Mouse (Mus musculus) MEL (cell line): ENCODE data around the gene Supt16. TPM values are rescaled to one million over a fixed set of nuclear protein-coding genes. Genes with fewer than 3 reads are reported as not detected.

Experiments
- DNase-seq: peaks from one replicate; pipeline ENCODE4 v3.0.0; 2011; ENCODE audit warnings: low read depth, low spot score
- H3K27ac ChIP-seq: 2 replicates; pipeline ENCODE4 v1.5.1; 2012; ENCODE audit warnings: low read depth, mild to moderate bottlenecking, control low read depth, low read length, moderate library complexity; ENCODE audit not compliant: control insufficient read depth
- H3K27me3 ChIP-seq, 2 experiments: fragments of 150-350 bp in 1 of 2; sonication (generic) in 1 of 2; 2 replicates each; pipeline ENCODE4 v1.6.1; 2012; ENCODE audit warnings: low read length in 2 of 2, mild to moderate bottlenecking in 2 of 2, improper control_type of control experiment in 1 of 2, moderate library complexity in 1 of 2; ENCODE audit not compliant: insufficient read depth in 2 of 2, control insufficient read depth in 1 of 2
- H3K36me3 ChIP-seq, 2 experiments: 2 replicates each; pipeline ENCODE4 v1.6.1; 2012 to 2014; ENCODE audit warnings: low read length in 2 of 2, improper control_type of control experiment in 1 of 2, inconsistent platforms in 1 of 2, mild to moderate bottlenecking in 1 of 2; ENCODE audit not compliant: insufficient read depth in 2 of 2, control insufficient read depth in 1 of 2
- H3K4me1 ChIP-seq, 2 experiments: fragments of 150-350 bp in 1 of 2; sonication (generic) in 1 of 2; 2 replicates each; pipeline ENCODE4 v1.6.1; 2012; ENCODE audit warnings: low read length in 2 of 2, improper control_type of control experiment in 1 of 2, mild to moderate bottlenecking in 1 of 2; ENCODE audit not compliant: insufficient read depth in 2 of 2, control insufficient read depth in 1 of 2
- H3K4me3 ChIP-seq, 2 experiments: fragments of 150-350 bp in 1 of 2; sonication (generic) in 1 of 2; 2 replicates each; pipeline ENCODE4 v1.5.1; 2012; ENCODE audit warnings: low read depth in 2 of 2, low read length in 2 of 2, mild to moderate bottlenecking in 2 of 2, moderate library complexity in 2 of 2, control low read depth in 1 of 2, improper control_type of control experiment in 1 of 2; ENCODE audit not compliant: control insufficient read depth in 1 of 2, insufficient read depth in 1 of 2
- H3K79me2 ChIP-seq: 2 replicates; pipeline ENCODE4 v1.6.1; 2012; ENCODE audit warnings: mild to moderate bottlenecking, low read length, moderate library complexity; ENCODE audit not compliant: control insufficient read depth, poor library complexity, insufficient read depth
- H3K9ac ChIP-seq: 2 replicates; pipeline ENCODE4 v1.6.1; 2012; ENCODE audit warnings: low read depth, mild to moderate bottlenecking, control low read depth, low read length, moderate library complexity; ENCODE audit not compliant: control insufficient read depth, poor library complexity, severe bottlenecking
- H3K9me3 ChIP-seq: fragments of 150-350 bp; sonication (generic); replicated peaks from 2 replicates; pipeline ENCODE4 v1.6.1; 2012; ENCODE audit warnings: mild to moderate bottlenecking, low read length, improper control_type of control experiment, moderate library complexity; ENCODE audit not compliant: insufficient read depth
- BHLHE40 ChIP-seq: IDR thresholded peaks from 2 replicates; pipeline ENCODE4 v1.6.1; 2012; ENCODE audit warnings: low read depth, mild to moderate bottlenecking, inconsistent platforms, low read length, improper control_type of control experiment, borderline replicate concordance
- CHD2 ChIP-seq: IDR thresholded peaks from 2 replicates; pipeline ENCODE4 v1.6.1; 2011; ENCODE audit warnings: low read length, improper control_type of control experiment
- GABPA ChIP-seq: IDR thresholded peaks from 2 replicates; pipeline ENCODE4 v1.6.1; 2012; ENCODE audit warnings: low read depth, mild to moderate bottlenecking, inconsistent platforms, low read length, improper control_type of control experiment, moderate library complexity
- HCFC1 ChIP-seq: IDR thresholded peaks from 2 replicates; pipeline ENCODE4 v1.6.1; 2012; ENCODE audit warnings: low read depth, mild to moderate bottlenecking, inconsistent platforms, low read length, improper control_type of control experiment, moderate library complexity
- MAX ChIP-seq: IDR thresholded peaks from 2 replicates; pipeline ENCODE4 v1.6.1; 2011; ENCODE audit warnings: low read length, improper control_type of control experiment
- MAZ ChIP-seq: IDR thresholded peaks from 2 replicates; pipeline ENCODE4 v1.6.1; 2012; ENCODE audit warnings: low read depth, mild to moderate bottlenecking, inconsistent platforms, low read length, improper control_type of control experiment
- MXI1 ChIP-seq: IDR thresholded peaks from 2 replicates; pipeline ENCODE4 v1.6.1; 2011; ENCODE audit warnings: mild to moderate bottlenecking, low read depth, low read length, improper control_type of control experiment
- MYB ChIP-seq: IDR thresholded peaks from 2 replicates; pipeline ENCODE4 v1.6.1; 2011; ENCODE audit warnings: mild to moderate bottlenecking, low read depth, low read length, improper control_type of control experiment
- MYC ChIP-seq: IDR thresholded peaks from 2 replicates; pipeline ENCODE4 v1.6.1; 2011; ENCODE audit warnings: low read depth, mild to moderate bottlenecking, low read length, improper control_type of control experiment, moderate library complexity
- NELFE ChIP-seq: IDR thresholded peaks from 2 replicates; pipeline ENCODE4 v1.6.1; 2011; ENCODE audit warnings: low read depth, low read length, improper control_type of control experiment
- POLR2A ChIP-seq, 2 experiments: IDR thresholded peaks; 2 replicates each; pipeline ENCODE4 v1.6.1; 2011 to 2012; ENCODE audit warnings: low read length in 2 of 2, mild to moderate bottlenecking in 2 of 2, control low read depth in 1 of 2, improper control_type of control experiment in 1 of 2, low read depth in 1 of 2, moderate library complexity in 1 of 2; ENCODE audit not compliant: control insufficient read depth in 1 of 2, insufficient read depth in 1 of 2, poor library complexity in 1 of 2
- POLR2AphosphoS2 ChIP-seq: IDR thresholded peaks from 2 replicates; pipeline ENCODE4 v1.6.1; 2011; ENCODE audit warnings: low read length, improper control_type of control experiment
- POLR2AphosphoS5 ChIP-seq: IDR thresholded peaks from 2 replicates; pipeline ENCODE4 v1.6.1; 2012; ENCODE audit warnings: low read depth, borderline replicate concordance, mild to moderate bottlenecking, inconsistent platforms, low read length, moderate library complexity, mixed read lengths
- RAD21 ChIP-seq: IDR thresholded peaks from 2 replicates; pipeline ENCODE4 v1.6.1; 2011; ENCODE audit warnings: mild to moderate bottlenecking, low read depth, low read length, improper control_type of control experiment
- RCOR1 ChIP-seq: IDR thresholded peaks from 2 replicates; pipeline ENCODE4 v1.6.1; 2012; ENCODE audit warnings: low read depth, mild to moderate bottlenecking, inconsistent platforms, low read length, improper control_type of control experiment
- SIN3A ChIP-seq: IDR thresholded peaks from 2 replicates; pipeline ENCODE4 v1.6.1; 2012; ENCODE audit warnings: low read length, improper control_type of control experiment, inconsistent platforms
- TAL1 ChIP-seq: IDR thresholded peaks from 2 replicates; pipeline ENCODE4 v1.6.1; 2012; ENCODE audit warnings: mild to moderate bottlenecking, inconsistent platforms, low read length, moderate library complexity, mixed read lengths
- TCF12 ChIP-seq: IDR thresholded peaks from 2 replicates; pipeline ENCODE4 v1.6.1; 2014; ENCODE audit warnings: low read depth, mild to moderate bottlenecking, inconsistent platforms, low read length, improper control_type of control experiment, moderate library complexity
- ZC3H11A ChIP-seq: IDR thresholded peaks from 2 replicates; pipeline ENCODE4 v1.6.1; 2012; ENCODE audit warnings: low read depth, mild to moderate bottlenecking, inconsistent platforms, low read length, improper control_type of control experiment
- ZNF384 ChIP-seq: IDR thresholded peaks from 2 replicates; pipeline ENCODE4 v1.6.1; 2012; ENCODE audit warnings: low read depth, mild to moderate bottlenecking, inconsistent platforms, low read length, improper control_type of control experiment
- polyA plus RNA-seq, 2 experiments: library from polyadenylated mRNA; stranded (reverse) in 1 of 2; unstranded in 1 of 2; fragments of >175 nt in 1 of 2; fragments of >200 nt in 1 of 2; gene quantifications; 2 replicates each; pipeline versions ENCODE4 v1.2.1 to v1.2.4; 2012; ENCODE audit warnings: low replicate concordance in 2 of 2, low read depth in 1 of 2; ENCODE audit not compliant: insufficient read length in 2 of 2, insufficient read depth in 1 of 2, missing spikeins in 1 of 2
- total RNA-seq: library from RNA; depleted of rRNA; stranded (reverse); fragments of 300-350 nt; gene quantifications from 2 replicates; pipeline ENCODE4 v1.2.3, GENCODE M21; 2012

Supt16 gene
- total and polyA plus RNA-seq, 3 experiments, result 87.1 to 145 (median 114) TPM

DNA sequence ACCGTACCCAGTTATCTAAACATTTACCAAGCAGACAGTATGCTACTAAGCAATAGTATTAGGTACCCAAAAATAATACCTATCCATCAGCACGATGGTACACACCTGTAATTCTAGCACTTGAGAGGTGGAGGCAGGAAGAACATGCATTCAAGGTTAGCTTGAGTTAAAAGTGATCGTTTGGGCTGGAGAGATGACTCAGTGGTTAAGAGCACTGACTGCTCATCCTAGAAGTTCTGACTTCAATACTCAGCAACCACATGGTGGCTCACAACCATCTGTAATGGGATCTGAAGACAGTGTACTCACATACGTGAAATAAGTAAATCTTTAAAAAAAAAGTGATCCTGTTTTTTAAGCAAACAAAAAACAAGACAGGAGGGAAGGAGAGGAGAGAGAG lies 48.9 kb upstream of the Supt16 start:
- Histone ChIP-seq H3K27ac (no peak overlapping the region), H3K9me3 (no peaks in the 10 kb centered on the region), H3K4me3 (no peak overlapping the region), H3K4me1 (peaks cover 2 to 12% of the 10 kb centered on the region in 2 experiments; a peak in 3 of 4 replicates), H3K27me3 (no peaks in the 10 kb centered on the region), H3K79me2 (peaks cover 51% of the 10 kb centered on the region), H3K9ac (no peak overlapping the region), H3K36me3 (peaks cover 0 to 23% of the 10 kb centered on the region in 2 experiments; a peak in 3 of 4 replicates)
- TF ChIP-seq POLR2AphosphoS2, result no peak
- TF ChIP-seq ZNF384, result no peak
- TF ChIP-seq HCFC1, result no peak
- TF ChIP-seq RCOR1, result no peak
- TF ChIP-seq TAL1, result no peak
- TF ChIP-seq RAD21, result no peak
- no peak for TF ChIP-seq ZC3H11A
- TF ChIP-seq TCF12, result no peak
- TF ChIP-seq BHLHE40, result no peak
- no peak for TF ChIP-seq NELFE
- no peak for DNase-seq

- TF ChIP-seq POLR2AphosphoS2, result no peak
- no peak for TF ChIP-seq BHLHE40
- peak in 1 of 2 experiments; percentile 37; a peak in 2 of 4 replicates for TF ChIP-seq POLR2A (IDR thresholded peaks at IDR 0.05; ENCODE audit: control insufficient read depth in 1 of 2, insufficient read depth in 1 of 2, low read depth in 1 of 2, low read length in 2 of 2, poor library complexity in 1 of 2)
- TF ChIP-seq ZC3H11A, result no peak
- TF ChIP-seq POLR2AphosphoS5, result no peak
- TF ChIP-seq TAL1, result no peak
- no peak for TF ChIP-seq MYB
- no peak for TF ChIP-seq GABPA
- no peak for TF ChIP-seq NELFE
- TF ChIP-seq MYC, result no peak
- peak; percentile 6; the same call in 1 of the 2 replicates for TF ChIP-seq MXI1
- no peak for TF ChIP-seq MAX
- TF ChIP-seq TCF12, result 0 out of 2 replicates have a peak, but pooled peaks have one; percentile 3
- no peak for TF ChIP-seq SIN3A
- TF ChIP-seq CHD2, result no peak
- no peak; the same call in 1 of the 2 replicates for TF ChIP-seq MAZ
- H3K36me3 ChIP-seq, result peaks cover 0 to 24% of the 10 kb centered on the region in 2 experiments; a peak in 3 of 4 replicates
- no peaks in the 10 kb centered on the region for H3K9me3 ChIP-seq
- peak overlapping the region; percentile 82 for H3K9ac ChIP-seq
- peaks cover 56% of the 10 kb centered on the region for H3K79me2 ChIP-seq
- H3K4me1 ChIP-seq, result peaks cover 2 to 12% of the 10 kb centered on the region in 2 experiments; a peak in 3 of 4 replicates
- H3K4me3 ChIP-seq, result peak overlapping the region; percentile 51 to 75
- peak overlapping the region; percentile 89 for H3K27ac ChIP-seq
- H3K27me3 ChIP-seq, result no peaks in the 10 kb centered on the region
- no peak for DNase-seq
Measured at GRCm38 (mm10) chr14:52244690-52245042, 47.5 kb upstream of the Supt16 start.
